Comparison of ENCODE assay signal across 29 mouse cellular contexts in genomic region chr15:11965201-11965845, GRCm38 (mm10). TPM values are rescaled to one million over a fixed set of nuclear protein-coding genes. Genes with fewer than 3 reads are reported as not detected.
DNase-seq lines count a peak whose midpoint lies in the region; ATAC-seq and TF ChIP-seq lines count a peak whose summit lies in the region.
"Had no signal": no experiment of that assay in that cellular context is flagged by ENCODE, and none has a peak within 500 bp of the region (broad histone marks: within the 10 kb centered on the region; RNA-seq: fewer than 3 reads in every experiment).

No protein-coding gene starts in this region.

- no peak overlapping the region for H3K4me2 ChIP-seq in forebrain, embryonic 14.5 days (ENCODE audit: low read length)
- H3K4me2 ChIP-seq in forebrain, embryonic 13.5 days: no peak overlapping the region
- no peak overlapping the region for H3K4me2 ChIP-seq in heart, embryonic 12.5 days
- no peak overlapping the region for H3K4me2 ChIP-seq in midbrain, postnatal 0 days (ENCODE audit: low read depth, low read length, poor library complexity, severe bottlenecking)
- H3K4me2 ChIP-seq in midbrain, embryonic 14.5 days (ENCODE audit: low read length): no peak overlapping the region
- H3K4me2 ChIP-seq: embryonic facial prominence, embryonic 13.5 days; forebrain, embryonic 12.5 days; hindbrain, embryonic 13.5 days had no signal

- H3K4me3 ChIP-seq in forebrain, embryonic 14.5 days (ENCODE audit: low read depth, low read length): no peak overlapping the region
- H3K4me3 ChIP-seq in forebrain, embryonic 13.5 days: no peak overlapping the region
- H3K4me3 ChIP-seq in heart, embryonic 10.5 days: no peak overlapping the region
- H3K4me3 ChIP-seq in heart, embryonic 12.5 days: no peak overlapping the region
- no peak overlapping the region for H3K4me3 ChIP-seq in midbrain, postnatal 0 days (ENCODE audit: low read depth, low read length)
- H3K4me3 ChIP-seq in midbrain, embryonic 14.5 days (replicated peaks; ENCODE audit: low read depth, low read length): no peak overlapping the region
- H3K4me3 ChIP-seq: embryonic facial prominence, embryonic 10.5 days; embryonic facial prominence, embryonic 13.5 days; erythroblast, embryonic 14.5 days; forebrain, embryonic 12.5 days; hindbrain, embryonic 13.5 days had no signal

- H3K9ac ChIP-seq in forebrain, embryonic 14.5 days (ENCODE audit: low read length): no peak overlapping the region
- no peak overlapping the region for H3K9ac ChIP-seq in forebrain, embryonic 13.5 days
- no peak overlapping the region for H3K9ac ChIP-seq in heart, embryonic 12.5 days
- no peak overlapping the region for H3K9ac ChIP-seq in midbrain, postnatal 0 days (replicated peaks; ENCODE audit: low read length, poor library complexity, severe bottlenecking)
- H3K9ac ChIP-seq in midbrain, embryonic 14.5 days (replicated peaks; ENCODE audit: low read length): no peak overlapping the region
- H3K9ac ChIP-seq: embryonic facial prominence, embryonic 13.5 days; forebrain, embryonic 12.5 days; hindbrain, embryonic 13.5 days had no signal

- H3K9me3 ChIP-seq in forebrain, embryonic 14.5 days (replicated peaks; ENCODE audit: control insufficient read depth, low read length): no peaks in the 10 kb centered on the region
- no peaks in the 10 kb centered on the region for H3K9me3 ChIP-seq in forebrain, embryonic 13.5 days (replicated peaks)
- H3K9me3 ChIP-seq in heart, embryonic 10.5 days: no peaks in the 10 kb centered on the region
- H3K9me3 ChIP-seq in heart, embryonic 12.5 days (replicated peaks): 0 out of 2 replicates have a peak, but pooled peaks cover 6% of the 10 kb centered on the region
- no peaks in the 10 kb centered on the region for H3K9me3 ChIP-seq in midbrain, postnatal 0 days (ENCODE audit: low read length)
- H3K9me3 ChIP-seq in midbrain, embryonic 14.5 days (ENCODE audit: control insufficient read depth, low read length): no peaks in the 10 kb centered on the region
- H3K9me3 ChIP-seq: embryonic facial prominence, embryonic 10.5 days; embryonic facial prominence, embryonic 13.5 days; forebrain, embryonic 12.5 days; G1E; hindbrain, embryonic 13.5 days had no signal

- no peak overlapping the region for H3K27ac ChIP-seq in forebrain, embryonic 14.5 days (ENCODE audit: low read depth, low read length)
- H3K27ac ChIP-seq in forebrain, embryonic 13.5 days: no peak overlapping the region
- H3K27ac ChIP-seq in heart, embryonic 10.5 days: no peak overlapping the region
- no peak overlapping the region for H3K27ac ChIP-seq in heart, embryonic 12.5 days (ENCODE audit: poor library complexity, severe bottlenecking)
- H3K27ac ChIP-seq in midbrain, postnatal 0 days (ENCODE audit: low read depth, low read length): no peak overlapping the region
- H3K27ac ChIP-seq in midbrain, embryonic 14.5 days (replicated peaks; ENCODE audit: low read depth, low read length): no peak overlapping the region
- H3K27ac ChIP-seq: embryonic facial prominence, embryonic 10.5 days; embryonic facial prominence, embryonic 13.5 days; forebrain, embryonic 12.5 days; hindbrain, embryonic 13.5 days had no signal

- no peak for TF ChIP-seq POLR2A in brain, embryonic 14.5 days (IDR thresholded peaks at IDR 0.05; ENCODE audit: borderline replicate concordance, extremely low read depth, insufficient read depth, insufficient read length, poor library complexity, severe bottlenecking)

- 87% methylated on average over 5 of the region's 5 CpGs for WGBS in forebrain, embryonic 14.5 days
- WGBS in forebrain, embryonic 13.5 days: 92% methylated on average over 5 of the region's 5 CpGs
- WGBS in heart, embryonic 10.5 days: 81% methylated on average over 5 of the region's 5 CpGs
- WGBS in heart, embryonic 12.5 days: 82% methylated on average over 5 of the region's 5 CpGs
- 87% methylated on average over 5 of the region's 5 CpGs for WGBS in midbrain, postnatal 0 days
- 86% methylated on average over 5 of the region's 5 CpGs for WGBS in midbrain, embryonic 14.5 days

- no peaks in the 10 kb centered on the region for H3K36me3 ChIP-seq in forebrain, embryonic 14.5 days (ENCODE audit: control insufficient read depth, insufficient read depth, low read length)
- no peaks in the 10 kb centered on the region for H3K36me3 ChIP-seq in forebrain, embryonic 13.5 days (ENCODE audit: poor library complexity, severe bottlenecking)
- no peaks in the 10 kb centered on the region for H3K36me3 ChIP-seq in heart, embryonic 10.5 days
- no peaks in the 10 kb centered on the region for H3K36me3 ChIP-seq in heart, embryonic 12.5 days
- H3K36me3 ChIP-seq in midbrain, postnatal 0 days (ENCODE audit: insufficient read depth, low read length): no peaks in the 10 kb centered on the region
- H3K36me3 ChIP-seq in midbrain, embryonic 14.5 days (ENCODE audit: control insufficient read depth, insufficient read depth, low read length): no peaks in the 10 kb centered on the region
- H3K36me3 ChIP-seq: embryonic facial prominence, embryonic 10.5 days; embryonic facial prominence, embryonic 13.5 days; forebrain, embryonic 12.5 days; G1E; hindbrain, embryonic 13.5 days had no signal

- ATAC-seq in forebrain, embryonic 14.5 days: 0 out of 2 replicates have a peak, but pooled peaks have one; percentile 15
- no peak for ATAC-seq in forebrain, embryonic 13.5 days
- no peak for ATAC-seq in heart, embryonic 12.5 days (ENCODE audit: insufficient number of reproducible peaks, low FRiP score)
- ATAC-seq in midbrain, postnatal 0 days (ENCODE audit: low FRiP score): no peak
- no peak for ATAC-seq in midbrain, embryonic 14.5 days (ENCODE audit: low FRiP score, low TSS enrichment)
- ATAC-seq: hindbrain, embryonic 16.5 days; intestine, embryonic 16.5 days; Patski had no signal

- TF ChIP-seq CTCF in midbrain, postnatal 0 days (IDR thresholded peaks at IDR 0.05): no peak
- TF ChIP-seq CTCF in brain, embryonic 14.5 days (IDR thresholded peaks at IDR 0.05; ENCODE audit: borderline replicate concordance, extremely low read depth, insufficient read depth, insufficient read length): no peak

- no peaks in the 10 kb centered on the region for H3K4me1 ChIP-seq in forebrain, embryonic 14.5 days (ENCODE audit: control insufficient read depth, insufficient read depth, low read length)
- no peaks in the 10 kb centered on the region for H3K4me1 ChIP-seq in forebrain, embryonic 13.5 days
- H3K4me1 ChIP-seq in heart, embryonic 10.5 days: no peaks in the 10 kb centered on the region
- H3K4me1 ChIP-seq in heart, embryonic 12.5 days (replicated peaks): no peaks in the 10 kb centered on the region
- H3K4me1 ChIP-seq in midbrain, postnatal 0 days (ENCODE audit: insufficient read depth, low read length): no peaks in the 10 kb centered on the region
- H3K4me1 ChIP-seq in midbrain, embryonic 14.5 days (ENCODE audit: control insufficient read depth, insufficient read depth, low read length): no peaks in the 10 kb centered on the region
- H3K4me1 ChIP-seq: embryonic facial prominence, embryonic 10.5 days; embryonic facial prominence, embryonic 13.5 days; forebrain, embryonic 12.5 days; hindbrain, embryonic 13.5 days had no signal

- DNase-seq in forebrain, embryonic 14.5 days (ENCODE audit: low spot score): no peak
- DNase-seq in heart, embryonic 10.5 days (ENCODE audit: low spot score): peak; percentile 60
- peak; percentile 30 for DNase-seq in midbrain, postnatal 0 days (ENCODE audit: low spot score)
- DNase-seq in midbrain, embryonic 14.5 days: no peak
- peak; percentile 17 for DNase-seq in brain, embryonic 14.5 days (ENCODE audit: low read depth)
- no peak for DNase-seq in B cell, adult 2 months
- DNase-seq: adrenal gland, postnatal 10 days; adrenal gland, postnatal 36 days; cerebellum, adult 11 months; cerebellum, adult 8-10 months; cerebellum, postnatal 25 days; embryo, embryonic 11 days; gastrocnemius, postnatal 10 days; gastrocnemius, postnatal 36 days; kidney, adult 18-20 months had no signal

- no peaks in the 10 kb centered on the region for H3K27me3 ChIP-seq in forebrain, embryonic 14.5 days (replicated peaks; ENCODE audit: control insufficient read depth, insufficient read depth, low read length)
- no peaks in the 10 kb centered on the region for H3K27me3 ChIP-seq in forebrain, embryonic 13.5 days
- no peaks in the 10 kb centered on the region for H3K27me3 ChIP-seq in heart, embryonic 10.5 days (ENCODE audit: insufficient read depth, poor library complexity, severe bottlenecking)
- no peaks in the 10 kb centered on the region for H3K27me3 ChIP-seq in heart, embryonic 12.5 days (replicated peaks)
- no peaks in the 10 kb centered on the region for H3K27me3 ChIP-seq in midbrain, postnatal 0 days (ENCODE audit: insufficient read depth, low read length)
- no peaks in the 10 kb centered on the region for H3K27me3 ChIP-seq in midbrain, embryonic 14.5 days (ENCODE audit: control insufficient read depth, insufficient read depth, low read length)
- H3K27me3 ChIP-seq: embryonic facial prominence, embryonic 13.5 days; forebrain, embryonic 12.5 days; hindbrain, embryonic 13.5 days; Patski had no signal

RNA-seq across cellular contexts. Expression of gene Sub1, which starts 31.5 kb away (rescaled TPM):
- 534 and 557 TPM in 2 replicates for polyA plus RNA-seq in forebrain, embryonic 14.5 days (2014; fragmentation: Nextera tagmentation; extraction: Ambion mirVana)
- polyA plus RNA-seq in forebrain, embryonic 13.5 days (2015; fragmentation: Nextera tagmentation; extraction: Ambion mirVana): 555 and 645 TPM in 2 replicates
- polyA plus RNA-seq in heart, embryonic 10.5 days (2016; fragmentation: Nextera tagmentation; extraction: Ambion mirVana): 627 and 739 TPM in 2 replicates
- polyA plus RNA-seq in heart, embryonic 12.5 days (2016; fragmentation: Nextera tagmentation; extraction: Ambion mirVana): 596 and 625 TPM in 2 replicates
- total RNA-seq in midbrain, postnatal 0 days (2014; rRNA removed): 133 and 184 TPM in 2 replicates
- polyA plus RNA-seq in midbrain, postnatal 0 days (2015; fragmentation: Nextera tagmentation; extraction: Ambion mirVana): 616 and 676 TPM in 2 replicates
- 527 and 572 TPM in 2 replicates for polyA plus RNA-seq in midbrain, embryonic 14.5 days (2014; fragmentation: Nextera tagmentation; extraction: Ambion mirVana)
- 128 and 151 TPM in 2 replicates for polyA plus RNA-seq in brain, embryonic 14.5 days (2012; rRNA removed)

RNA-seq across cellular contexts. Expression of gene Npr3, which starts 58.2 kb away (rescaled TPM):
- 0.86 and 1.0 TPM in 2 replicates for polyA plus RNA-seq in forebrain, embryonic 14.5 days (2014; fragmentation: Nextera tagmentation; extraction: Ambion mirVana)
- polyA plus RNA-seq in forebrain, embryonic 13.5 days (2015; fragmentation: Nextera tagmentation; extraction: Ambion mirVana): 0.59 and 1.6 TPM in 2 replicates
- 12.0 and 14.8 TPM in 2 replicates for polyA plus RNA-seq in heart, embryonic 10.5 days (2016; fragmentation: Nextera tagmentation; extraction: Ambion mirVana)
- polyA plus RNA-seq in heart, embryonic 12.5 days (2016; fragmentation: Nextera tagmentation; extraction: Ambion mirVana): 16.4 and 17.6 TPM in 2 replicates
- total RNA-seq in midbrain, postnatal 0 days (2014; rRNA removed): 2.7 and 2.9 TPM in 2 replicates
- 0.63 and 0.75 TPM in 2 replicates for polyA plus RNA-seq in midbrain, postnatal 0 days (2015; fragmentation: Nextera tagmentation; extraction: Ambion mirVana)
- polyA plus RNA-seq in midbrain, embryonic 14.5 days (2014; fragmentation: Nextera tagmentation; extraction: Ambion mirVana): 0.34 and 1.1 TPM in 2 replicates
- polyA plus RNA-seq in brain, embryonic 14.5 days (2012; rRNA removed): 2.1 and 4.7 TPM in 2 replicates
- total RNA-seq: granulocyte monocyte progenitor cell, adult 5-6 weeks; hematopoietic stem cell, adult 5-6 weeks had no signal
- polyA plus RNA-seq: erythroblast, embryonic 14.5 days; G1E; inflammation-experienced regulatory T-cells, adult 6 months had no signal

Comparison
In these comparisons a context has a peak if more than half of its experiments do, and no peak if none do; other contexts are left out.
1. DNase-seq: peak in heart, embryonic 10.5 days (single experiment), midbrain, postnatal 0 days (single experiment) and brain, embryonic 14.5 days (single experiment); none in forebrain, embryonic 14.5 days (single experiment), midbrain, embryonic 14.5 days (single experiment) and B cell, adult 2 months (0 of 2).